Mouse (Mus musculus) neural tube, embryonic 13.5 days (tissue): ENCODE data around the gene Hint1. TPM values are rescaled to one million over a fixed set of nuclear protein-coding genes. Genes with fewer than 3 reads are reported as not detected.

Experiments
- ATAC-seq: fragments of 200-750 bp; cut with Nextera tagmentation; 2 replicates; pipeline ENCODE4 v1.8.0; 2017; ENCODE audit warnings: low read depth, mild to moderate bottlenecking, moderate TSS enrichment, moderate library complexity
- H3K27ac ChIP-seq: fragments of 300-500 bp; sonication (generic); replicated peaks from 2 replicates; pipeline ENCODE4 v1.5.1; 2015; ENCODE audit warnings: moderate library complexity, mild to moderate bottlenecking, inconsistent platforms
- H3K27me3 ChIP-seq: fragments of 300-500 bp; sonication (generic); 2 replicates; pipeline ENCODE4 v1.6.1; 2015; ENCODE audit warnings: mild to moderate bottlenecking, inconsistent platforms
- H3K36me3 ChIP-seq: fragments of 300-500 bp; sonication (generic); 2 replicates; pipeline ENCODE4 v1.6.1; 2015; ENCODE audit warnings: mild to moderate bottlenecking, inconsistent platforms
- H3K4me1 ChIP-seq: fragments of 300-500 bp; sonication (generic); replicated peaks from 2 replicates; pipeline ENCODE4 v1.6.1; 2015; ENCODE audit warnings: inconsistent platforms
- H3K4me2 ChIP-seq: fragments of 300-500 bp; sonication (generic); 2 replicates; pipeline ENCODE4 v1.6.1; 2015; ENCODE audit warnings: inconsistent platforms, mild to moderate bottlenecking, moderate library complexity
- H3K4me3 ChIP-seq: fragments of 300-500 bp; sonication (generic); 2 replicates; pipeline ENCODE4 v1.5.1; 2015; ENCODE audit warnings: mild to moderate bottlenecking, inconsistent platforms
- H3K9ac ChIP-seq: fragments of 300-500 bp; sonication (generic); 2 replicates; pipeline ENCODE4 v1.6.1; 2015; ENCODE audit warnings: moderate library complexity, mild to moderate bottlenecking, inconsistent platforms
- H3K9me3 ChIP-seq: fragments of 300-500 bp; sonication (generic); 2 replicates; pipeline ENCODE4 v1.6.1; 2016; ENCODE audit warnings: inconsistent platforms
- WGBS: fragments of 180-500 bp; shearing (Covaris S2); methylation state at CpG from one replicate; pipeline ENCODE4 v1.1.7; 2015; 5-methylcytosine and 5-hydroxymethylcytosine counted together
- polyA plus RNA-seq: library from polyadenylated mRNA; unstranded; fragments of >200 nt; fragmentation: Nextera tagmentation; extraction: Ambion mirVana; gene quantifications from 2 replicates; pipeline ENCODE4 v1.2.1, GENCODE M21; 2015

The Hint1 gene
- polyA plus RNA-seq, 1 experiment from 2014 or later = 824 TPM

DNA sequence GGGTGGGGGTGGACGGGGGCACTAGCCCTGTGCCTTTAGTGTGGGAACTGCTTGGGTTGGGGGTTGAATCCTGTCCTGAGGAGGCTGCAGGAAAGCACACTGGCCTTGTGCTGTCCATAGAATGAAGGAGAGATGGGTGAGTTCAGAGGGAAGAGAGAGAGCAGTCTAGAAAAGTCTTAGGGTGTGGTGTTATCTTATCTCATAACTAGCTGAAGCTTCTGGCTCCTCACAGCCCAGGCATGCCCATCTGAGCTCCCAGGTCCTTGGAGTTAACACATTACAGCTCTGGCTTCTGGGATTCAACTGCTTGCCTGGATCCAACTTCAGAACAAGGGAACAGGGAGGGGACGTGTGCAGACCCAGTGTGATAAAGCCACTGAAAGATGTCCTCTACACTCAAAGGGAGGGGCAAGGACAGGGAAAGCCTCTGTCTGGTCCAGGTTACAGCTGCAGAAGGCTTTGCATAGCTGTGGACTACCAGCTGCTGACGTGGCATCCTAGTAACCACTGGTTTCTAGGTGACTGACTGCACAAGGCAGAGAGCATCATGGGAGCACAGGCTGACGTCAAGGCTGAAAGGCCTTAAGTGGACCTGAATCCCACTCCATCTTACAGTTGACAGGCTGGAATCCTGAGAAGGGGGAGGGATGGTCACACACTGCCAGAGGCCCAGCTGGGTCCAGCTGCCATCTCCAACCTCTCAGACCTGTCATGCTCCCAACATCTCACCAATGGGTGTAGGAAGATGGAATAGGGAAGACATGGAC lies 37.9 kb downstream of the Hint1 start:
- H3K9ac ChIP-seq = no peak overlapping the region
- H3K4me2 ChIP-seq = no peak overlapping the region
- peaks cover 20% of the 10 kb centered on the region for H3K4me1 ChIP-seq
- H3K27me3 ChIP-seq = no peaks in the 10 kb centered on the region
- 46% methylated on average over 4 of the region's 4 CpGs for WGBS
- 0 out of 2 replicates have a peak, but pooled peaks cover 6% of the 10 kb centered on the region for H3K36me3 ChIP-seq
- ATAC-seq = 0 out of 2 replicates have a peak, but pooled peaks have one; percentile 16
- H3K27ac ChIP-seq = no peak overlapping the region
- H3K9me3 ChIP-seq = no peaks in the 10 kb centered on the region
- H3K4me3 ChIP-seq = no peak overlapping the region

DNA sequence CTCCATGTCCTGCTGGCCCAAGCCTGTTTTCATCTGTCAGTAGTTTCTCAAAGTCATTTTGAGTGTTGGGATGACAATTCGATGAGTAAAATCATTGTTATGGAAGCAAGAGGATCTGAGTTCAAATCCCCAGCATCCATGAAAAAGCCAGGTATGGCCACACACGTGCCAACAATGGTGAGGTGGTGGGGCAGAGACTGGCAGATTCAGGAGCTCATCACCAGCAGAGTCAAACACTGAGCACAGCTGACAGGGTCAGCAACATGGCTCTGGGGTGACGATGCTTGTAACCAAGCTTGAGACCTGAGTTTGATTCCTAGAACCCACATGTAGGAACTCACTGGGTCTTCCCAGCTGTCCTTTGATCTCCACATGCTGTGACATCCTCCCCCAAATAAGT lies 38.9 kb downstream of the Hint1 start:
- Histone ChIP-seq H3K27me3 (no peaks in the 10 kb centered on the region), H3K4me2 (no peak overlapping the region), H3K4me3 (no peak overlapping the region), H3K36me3 (peaks cover 15% of the 10 kb centered on the region; the same call in 1 of the 2 replicates), H3K27ac (no peak overlapping the region), H3K9ac (no peak overlapping the region), H3K4me1 (peaks cover 20% of the 10 kb centered on the region), H3K9me3 (no peaks in the 10 kb centered on the region)
- WGBS = 68% methylated on average over 3 of the region's 3 CpGs
- no peak for ATAC-seq

GRCm38 (mm10) chr11:54905931-54906330 lies 39.7 kb downstream of the Hint1 start:
- Histone ChIP-seq H3K36me3 (peaks cover 24% of the 10 kb centered on the region), H3K4me2 (no peak overlapping the region), H3K27me3 (no peaks in the 10 kb centered on the region), H3K4me1 (peaks cover 20% of the 10 kb centered on the region), H3K27ac (no peak overlapping the region), H3K9me3 (no peaks in the 10 kb centered on the region), H3K9ac (no peak overlapping the region), H3K4me3 (no peak overlapping the region)
- ATAC-seq = no peak
- WGBS = 69% methylated on average over 4 of the region's 4 CpGs

- Histone ChIP-seq H3K27me3 (no peaks in the 10 kb centered on the region), H3K27ac (no peak overlapping the region), H3K4me3 (no peak overlapping the region), H3K9me3 (no peaks in the 10 kb centered on the region), H3K4me1 (peaks cover 20% of the 10 kb centered on the region), H3K36me3 (peaks cover 29% of the 10 kb centered on the region), H3K9ac (no peak overlapping the region), H3K4me2 (no peak overlapping the region)
- no peak for ATAC-seq
- 85% methylated on average over 4 of the region's 4 CpGs for WGBS
Measured at GRCm38 (mm10) chr11:54906466-54906865, 40.3 kb downstream of the Hint1 start.

- H3K27ac ChIP-seq = no peak overlapping the region
- no peaks in the 10 kb centered on the region for H3K27me3 ChIP-seq
- H3K4me3 ChIP-seq = no peak overlapping the region
- no peaks in the 10 kb centered on the region for H3K9me3 ChIP-seq
- H3K4me1 ChIP-seq = peaks cover 18% of the 10 kb centered on the region
- no peak overlapping the region for H3K9ac ChIP-seq
- H3K4me2 ChIP-seq = no peak overlapping the region
- peaks cover 35% of the 10 kb centered on the region for H3K36me3 ChIP-seq
- ATAC-seq = no peak
- WGBS = 93% methylated on average over 5 of the region's 5 CpGs
Measured at GRCm38 (mm10) chr11:54907259-54907658, 41.1 kb downstream of the Hint1 start.

DNA sequence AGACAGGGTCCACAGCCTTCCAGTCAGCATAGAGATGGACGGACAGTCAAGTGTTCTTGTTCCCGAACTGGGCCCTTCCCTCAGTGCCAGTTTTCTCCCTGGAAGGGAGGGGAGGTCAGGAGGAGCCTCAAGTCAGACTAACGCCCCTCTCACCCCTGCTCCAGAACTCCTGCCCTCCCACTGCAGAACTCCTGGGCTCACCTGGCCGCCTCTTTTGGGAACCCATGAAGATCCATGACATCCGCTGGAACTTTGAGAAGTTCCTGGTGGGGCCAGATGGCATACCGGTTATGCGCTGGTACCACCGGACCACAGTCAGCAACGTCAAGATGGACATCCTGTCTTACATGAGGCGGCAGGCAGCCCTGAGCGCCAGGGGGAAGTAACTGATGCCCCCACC lies 43.1 kb downstream of the Hint1 start:
- peaks cover 3% of the 10 kb centered on the region; the same call in 1 of the 2 replicates for H3K4me1 ChIP-seq
- H3K27me3 ChIP-seq = no peaks in the 10 kb centered on the region
- 92% methylated on average over 11 of the region's 11 CpGs for WGBS
- peaks cover 54% of the 10 kb centered on the region for H3K36me3 ChIP-seq
- no peak overlapping the region for H3K9ac ChIP-seq
- no peak overlapping the region for H3K4me2 ChIP-seq
- no peak overlapping the region for H3K27ac ChIP-seq
- H3K4me3 ChIP-seq = no peak overlapping the region
- ATAC-seq = no peak
- no peaks in the 10 kb centered on the region for H3K9me3 ChIP-seq

DNA sequence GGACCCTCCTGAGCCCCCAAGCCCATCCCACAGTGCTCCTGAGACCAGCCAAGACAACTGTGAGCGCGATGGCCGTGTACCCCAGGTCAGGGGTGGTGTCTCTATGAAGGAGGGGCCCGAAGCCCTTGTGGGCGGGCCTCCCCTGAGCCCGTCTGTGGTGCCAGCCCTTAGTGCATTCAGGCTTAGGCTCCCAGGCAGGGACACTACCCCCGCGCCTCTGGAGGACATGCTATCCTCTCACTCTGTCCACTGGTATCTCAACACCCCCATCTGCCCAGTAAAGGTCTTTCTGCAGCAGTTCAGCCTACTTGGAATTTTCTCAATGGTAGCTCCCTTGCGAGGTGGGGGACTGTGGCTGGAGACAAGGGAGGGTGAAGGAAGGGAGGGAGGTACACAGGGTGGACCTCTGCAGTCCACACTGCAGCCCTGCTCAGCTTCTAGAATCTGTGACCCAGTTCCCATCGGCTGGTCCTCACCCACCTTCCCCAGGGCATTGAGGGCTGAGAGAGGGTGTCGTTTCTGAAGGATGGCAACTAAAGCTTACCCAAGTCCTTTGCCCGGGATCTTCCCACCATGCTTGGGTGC lies 44.0 kb downstream of the Hint1 start:
- ATAC-seq = no peak
- no peak overlapping the region for H3K4me2 ChIP-seq
- H3K9ac ChIP-seq = no peak overlapping the region
- H3K27ac ChIP-seq = no peak overlapping the region
- no peaks in the 10 kb centered on the region for H3K27me3 ChIP-seq
- peaks cover 63% of the 10 kb centered on the region for H3K36me3 ChIP-seq
- H3K4me3 ChIP-seq = no peak overlapping the region
- H3K9me3 ChIP-seq = no peaks in the 10 kb centered on the region
- 92% methylated on average over 12 of the region's 12 CpGs for WGBS
- H3K4me1 ChIP-seq = no peaks in the 10 kb centered on the region

GRCm38 (mm10) chr11:54911201-54911600 lies 45.0 kb downstream of the Hint1 start:
- H3K4me2 ChIP-seq = no peak overlapping the region
- H3K27ac ChIP-seq = no peak overlapping the region
- no peaks in the 10 kb centered on the region for H3K4me1 ChIP-seq
- 97% methylated on average over 3 of the region's 3 CpGs for WGBS
- peaks cover 73% of the 10 kb centered on the region for H3K36me3 ChIP-seq
- no peaks in the 10 kb centered on the region for H3K27me3 ChIP-seq
- H3K4me3 ChIP-seq = no peak overlapping the region
- H3K9me3 ChIP-seq = no peaks in the 10 kb centered on the region
- ATAC-seq = no peak
- H3K9ac ChIP-seq = no peak overlapping the region

DNA sequence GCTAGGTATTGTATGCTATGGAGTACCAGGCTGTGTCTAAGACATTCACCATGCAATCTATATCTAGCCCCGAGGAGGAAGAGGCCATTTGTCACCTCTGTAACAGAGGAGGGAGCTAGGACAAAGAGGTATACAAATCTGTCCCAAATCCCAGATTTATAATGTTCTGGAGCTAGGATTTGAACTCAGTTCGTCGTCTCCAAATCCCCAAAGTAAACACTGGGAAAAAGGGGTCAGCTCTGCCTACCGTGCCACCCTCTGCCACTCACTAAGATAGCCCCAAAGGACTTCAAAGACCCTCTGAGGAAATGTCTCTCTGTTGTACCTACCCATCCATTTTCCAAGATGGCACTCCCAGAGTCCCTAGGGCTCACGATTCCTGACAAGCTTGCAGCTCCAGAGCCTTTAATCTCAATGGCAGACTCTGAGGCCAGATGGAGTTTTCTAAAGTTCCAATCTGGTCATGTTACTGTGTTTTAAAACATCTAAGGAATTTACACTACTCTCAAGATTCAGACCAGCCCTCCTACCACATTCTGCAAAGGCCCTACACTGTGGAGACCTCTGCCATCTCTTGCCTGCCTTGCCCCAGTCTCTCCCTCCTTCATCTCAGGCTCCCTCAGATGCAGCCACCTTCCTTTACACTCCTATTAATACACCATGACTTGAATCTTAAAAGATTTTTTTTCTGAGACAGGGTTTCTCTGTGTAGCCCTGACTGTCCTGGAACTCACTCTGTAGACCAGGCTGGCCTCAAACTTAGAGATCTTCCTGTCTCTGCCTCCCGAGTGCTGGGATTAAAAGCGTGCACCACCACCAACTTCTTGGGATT lies 45.7 kb downstream of the Hint1 start:
- WGBS = 89% methylated on average over 7 of the region's 7 CpGs
- no peak for ATAC-seq
- H3K36me3 ChIP-seq = peaks cover 80% of the 10 kb centered on the region

GRCm38 (mm10) chr11:54912503-54913316 lies 46.5 kb downstream of the Hint1 start:
- H3K9ac ChIP-seq = no peak overlapping the region
- no peak overlapping the region for H3K4me2 ChIP-seq
- 92% methylated on average over 9 of the region's 9 CpGs for WGBS
- H3K4me1 ChIP-seq = no peaks in the 10 kb centered on the region
- H3K9me3 ChIP-seq = no peaks in the 10 kb centered on the region
- no peak for ATAC-seq
- no peaks in the 10 kb centered on the region for H3K27me3 ChIP-seq
- H3K27ac ChIP-seq = no peak overlapping the region
- peaks cover 88% of the 10 kb centered on the region for H3K36me3 ChIP-seq
- no peak overlapping the region for H3K4me3 ChIP-seq

More for the DNA sequence above, 45.7 kb downstream of the Hint1 start:
- H3K9ac ChIP-seq = no peak overlapping the region
- H3K4me1 ChIP-seq = no peaks in the 10 kb centered on the region
- H3K4me2 ChIP-seq = no peak overlapping the region
- no peaks in the 10 kb centered on the region for H3K27me3 ChIP-seq
- no peak overlapping the region for H3K4me3 ChIP-seq
- H3K27ac ChIP-seq = no peak overlapping the region
- no peaks in the 10 kb centered on the region for H3K9me3 ChIP-seq

DNA sequence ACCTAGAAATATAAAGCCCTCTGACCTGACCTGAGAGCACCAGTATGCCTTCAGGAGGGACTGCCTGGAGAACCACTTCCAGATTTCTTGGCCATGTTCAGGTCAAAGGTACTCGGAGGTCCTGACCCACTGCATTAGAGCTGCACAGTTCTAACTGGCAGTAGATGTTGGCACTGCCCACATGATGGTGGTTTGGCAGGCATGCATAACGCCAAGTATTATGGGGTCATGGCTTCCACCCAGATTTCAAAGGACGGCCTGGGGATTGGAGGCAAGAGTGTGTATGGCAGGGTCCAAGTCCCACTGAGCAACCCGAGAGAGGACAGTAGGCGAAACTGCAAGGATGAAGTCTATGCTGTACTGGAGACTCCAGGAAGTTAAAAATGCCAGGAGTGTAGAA lies 47.7 kb downstream of the Hint1 start:
- Histone ChIP-seq H3K4me2 (no peak overlapping the region), H3K4me1 (no peaks in the 10 kb centered on the region), H3K27ac (no peak overlapping the region), H3K27me3 (no peaks in the 10 kb centered on the region), H3K4me3 (no peak overlapping the region), H3K9me3 (no peaks in the 10 kb centered on the region), H3K9ac (no peak overlapping the region), H3K36me3 (peaks cover 97% of the 10 kb centered on the region)
- ATAC-seq = no peak
- WGBS = 96% methylated on average over 5 of the region's 5 CpGs
